In the genomic region with DNA sequence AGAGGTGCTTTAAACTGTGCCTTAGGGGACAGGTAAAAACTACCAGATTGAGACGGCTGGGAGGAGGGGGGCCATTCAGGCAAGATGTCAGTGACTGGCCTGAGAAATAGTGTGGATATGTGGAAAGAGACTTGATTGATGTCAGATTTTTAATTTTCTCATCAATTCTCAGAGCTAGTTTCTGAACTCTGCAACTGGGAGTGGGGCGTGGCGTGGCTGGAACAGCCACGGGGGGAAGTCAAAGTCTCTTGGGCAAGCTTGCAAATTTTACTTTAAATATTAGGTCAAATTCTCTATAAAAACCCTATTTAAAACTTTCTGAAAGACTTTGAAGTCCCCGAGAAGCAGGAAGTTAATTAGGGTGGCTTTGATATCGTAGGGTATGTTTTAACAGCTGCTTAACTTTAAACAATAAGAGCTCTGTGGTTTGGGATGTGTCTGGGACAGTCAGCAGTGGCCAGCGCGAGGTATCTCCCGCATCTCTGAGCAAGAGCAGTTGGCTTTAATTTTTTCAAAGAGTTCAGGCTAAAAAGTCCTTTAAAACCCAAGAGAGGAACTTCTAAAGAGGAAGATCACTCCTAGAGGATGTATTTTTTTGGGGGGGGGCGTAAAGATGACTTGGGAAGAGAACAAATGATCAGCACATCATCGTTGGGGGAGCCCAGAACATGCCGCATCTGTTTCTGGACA, we compare ENCODE assay signal across 14 mouse cellular contexts.
"Had no signal": no experiment of that assay in that cellular context is flagged by ENCODE, and none has a peak within 500 bp of the region (broad histone marks: within the 10 kb centered on the region; RNA-seq: fewer than 3 reads in every experiment).

No protein-coding gene starts in this region.

- H3K4me1 ChIP-seq: liver, embryonic 15.5 days; megakaryocyte, embryonic 14.5 days had no signal

- DNase-seq: kidney, postnatal 36 days; lung, adult 2 months; lung, postnatal 10 days; right cerebral cortex, adult 18-20 months; right cerebral cortex, postnatal 25 days; thymus, postnatal 36 days had no signal

- H3K4me3 ChIP-seq: layer of hippocampus, adult 2 months; liver, embryonic 15.5 days; megakaryocyte, embryonic 14.5 days; midbrain, embryonic 15.5 days had no signal

- H3K4me2 ChIP-seq: liver, embryonic 11.5 days; liver, embryonic 15.5 days; midbrain, embryonic 11.5 days; midbrain, embryonic 15.5 days had no signal

- H3K27me3 ChIP-seq: liver, embryonic 15.5 days; midbrain, embryonic 15.5 days had no signal

- H3K36me3 ChIP-seq: liver, embryonic 15.5 days; midbrain, embryonic 15.5 days had no signal

- ATAC-seq: intestine, postnatal 0 days; midbrain, embryonic 15.5 days had no signal

- H3K27ac ChIP-seq: layer of hippocampus, adult 2 months; liver, embryonic 15.5 days; macrophage; midbrain, embryonic 15.5 days had no signal

- H3K9me3 ChIP-seq: liver, embryonic 15.5 days; megakaryocyte, embryonic 14.5 days; midbrain, embryonic 15.5 days had no signal

- H3K9ac ChIP-seq: liver, embryonic 15.5 days; midbrain, embryonic 15.5 days had no signal
